Mouse (Mus musculus): ENCODE results near the gene Me1.

The Me1 gene

GRCm38 (mm10) chr9:86708921-86709320, 13.2 kb upstream of the Me1 start:
- no peak for DNase-seq (ENCODE audit: low spot score in 2 of 2)

- DNase-seq (ENCODE audit: low spot score in 2 of 2): no peak
Measured at GRCm38 (mm10) chr9:86707431-86707830, 11.7 kb upstream of the Me1 start.

DNA sequence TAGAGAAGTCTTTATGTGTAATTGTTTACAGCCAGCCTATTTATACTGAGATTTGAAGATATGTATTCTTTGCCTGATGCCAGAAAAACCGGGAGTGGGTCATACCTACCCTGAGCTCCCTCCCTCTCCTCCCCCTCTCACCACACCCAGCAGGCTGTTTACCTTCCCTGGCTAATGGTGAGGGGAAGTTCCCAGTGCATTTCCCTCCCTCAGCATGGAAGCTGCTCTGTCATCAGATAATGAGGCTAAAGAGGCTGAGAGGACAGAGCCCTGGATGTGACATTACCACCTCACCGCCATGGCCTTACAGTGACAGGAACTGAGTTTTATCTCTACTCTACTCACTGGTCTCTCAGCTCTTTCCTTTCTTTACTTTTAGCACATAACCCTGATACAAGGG, 6.1 kb upstream of the Me1 start:
- no peak for DNase-seq (ENCODE audit: low spot score in 2 of 2)

- DNase-seq (ENCODE audit: low spot score in 2 of 2): no peak
Measured at GRCm38 (mm10) chr9:86701264-86701663, 5.5 kb upstream of the Me1 start.

DNA sequence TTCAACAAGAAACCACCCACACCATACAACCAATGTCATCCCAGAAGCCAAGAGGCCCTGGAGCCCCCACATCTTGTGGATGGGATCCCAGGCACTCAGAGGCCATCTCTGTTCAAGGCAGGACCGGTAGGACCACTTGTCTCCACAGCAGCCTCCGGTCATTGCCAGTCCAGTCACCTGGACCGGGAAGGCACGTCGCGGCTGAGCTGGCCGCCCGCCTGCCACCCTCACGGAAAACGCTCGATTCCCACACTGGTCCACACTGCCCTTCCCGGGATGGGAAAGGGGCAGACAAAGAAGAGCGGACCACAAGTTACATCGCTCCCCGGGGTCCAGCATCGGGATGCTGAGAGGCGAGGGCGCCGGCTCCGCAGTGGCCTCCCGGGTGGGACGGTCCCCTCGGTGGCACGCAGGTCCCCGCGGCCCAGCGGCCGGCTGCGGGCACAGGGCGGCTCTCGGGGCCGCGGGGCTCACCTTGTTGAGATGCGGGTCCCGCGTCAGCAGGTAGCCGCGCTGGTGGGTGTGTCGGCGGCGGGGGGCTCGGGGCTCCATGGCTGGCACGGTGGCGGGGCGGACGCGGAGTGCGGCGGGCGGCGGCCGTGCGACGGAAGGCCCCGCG, 445 bp downstream of the Me1 start:
- no peak for DNase-seq (ENCODE audit: low spot score in 2 of 2)

DNA sequence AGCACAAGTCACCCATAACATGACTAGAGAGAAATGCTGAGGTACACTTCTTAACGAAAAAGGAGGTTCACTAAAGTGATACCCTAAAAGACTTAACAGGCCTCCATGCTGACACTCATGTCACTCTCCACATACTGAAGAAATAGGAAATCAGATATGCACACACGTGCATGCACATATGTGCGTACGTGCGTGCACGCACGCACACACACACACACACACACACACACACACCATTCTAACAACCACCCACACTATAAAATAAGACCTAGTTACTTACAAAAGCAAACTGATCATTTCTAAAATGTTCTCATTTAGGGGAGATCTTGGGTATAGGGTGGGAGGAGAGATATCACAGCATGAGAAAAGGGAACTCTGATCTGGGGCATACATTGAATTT, 1.1 kb downstream of the Me1 start:
- DNase-seq (ENCODE audit: low spot score in 2 of 2): no peak

- no peak for DNase-seq (ENCODE audit: low spot score in 2 of 2)
Measured at GRCm38 (mm10) chr9:86693935-86694334, 1.8 kb downstream of the Me1 start.

DNA sequence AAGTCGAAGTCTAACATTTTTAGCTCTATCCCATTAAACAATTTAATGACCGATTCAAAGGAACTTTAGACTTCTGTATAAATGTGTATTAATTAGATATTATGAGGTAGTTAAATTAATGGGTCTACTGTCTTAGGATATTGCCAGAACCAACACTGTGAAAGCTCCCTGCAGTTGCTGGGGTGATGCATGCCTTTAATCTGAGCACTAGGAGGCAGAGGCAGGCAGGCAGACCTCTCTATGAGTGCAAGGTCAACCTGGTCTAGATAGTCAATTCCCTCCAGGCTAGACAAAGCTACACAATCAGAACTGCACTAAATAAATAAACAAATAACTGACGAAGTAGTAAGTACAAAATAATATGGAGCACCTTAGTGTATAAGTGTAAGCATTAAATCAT, 3.1 kb downstream of the Me1 start:
- no peak for DNase-seq (ENCODE audit: low spot score in 2 of 2)

- DNase-seq (ENCODE audit: low spot score in 2 of 2): no peak
Measured at GRCm38 (mm10) chr9:86692251-86692650, 3.5 kb downstream of the Me1 start.

- no peak for DNase-seq (ENCODE audit: low spot score in 2 of 2)
Measured at GRCm38 (mm10) chr9:86691101-86691500, 4.7 kb downstream of the Me1 start.

DNA sequence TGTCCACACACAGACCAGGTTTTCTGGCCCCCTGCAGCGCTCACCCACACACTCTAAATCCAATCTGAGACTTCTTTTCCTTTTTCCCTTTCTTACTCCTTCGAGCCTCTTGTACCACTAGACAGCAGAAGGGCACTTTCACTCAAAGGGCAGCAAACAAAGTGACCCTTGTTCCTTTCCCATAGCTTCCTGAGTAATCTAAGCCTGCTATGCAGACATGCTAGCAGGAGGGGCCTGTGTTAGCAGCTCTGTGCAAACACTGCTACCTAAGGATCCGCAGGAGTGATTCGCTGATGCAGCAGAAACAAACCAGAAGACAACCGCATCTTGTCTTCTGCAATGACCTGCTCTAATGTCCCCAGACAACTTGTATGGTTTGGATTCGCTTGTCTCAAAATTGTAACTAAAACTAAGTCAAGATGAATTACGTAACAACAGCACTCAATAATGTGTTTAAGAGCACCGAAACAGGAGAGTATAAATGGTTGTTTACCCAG, 12.0 kb downstream of the Me1 start:
- DNase-seq (ENCODE audit: low spot score in 2 of 2): no peak

- no peak for DNase-seq (ENCODE audit: low spot score in 2 of 2)
Measured at GRCm38 (mm10) chr9:86682844-86683243, 12.9 kb downstream of the Me1 start.

DNA sequence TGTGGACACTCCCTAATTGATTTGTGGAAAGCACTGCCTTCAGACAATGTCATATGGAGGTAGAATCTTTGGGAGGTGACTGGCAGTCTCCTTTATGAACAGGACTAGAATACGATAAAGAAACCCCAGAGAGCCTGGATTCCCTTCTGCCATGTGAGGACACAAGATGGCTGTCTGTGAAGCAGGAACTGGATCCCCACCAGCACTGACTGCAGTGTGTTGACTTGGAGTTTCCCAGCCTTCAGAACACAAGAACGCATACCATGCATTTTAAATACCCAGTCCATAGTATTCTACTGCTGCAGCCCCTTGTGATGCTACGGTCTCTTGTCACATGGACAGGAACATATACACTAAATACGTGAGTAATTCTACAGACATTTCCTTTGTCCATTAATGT, 13.5 kb downstream of the Me1 start:
- no peak for DNase-seq (ENCODE audit: low spot score in 2 of 2)

DNA sequence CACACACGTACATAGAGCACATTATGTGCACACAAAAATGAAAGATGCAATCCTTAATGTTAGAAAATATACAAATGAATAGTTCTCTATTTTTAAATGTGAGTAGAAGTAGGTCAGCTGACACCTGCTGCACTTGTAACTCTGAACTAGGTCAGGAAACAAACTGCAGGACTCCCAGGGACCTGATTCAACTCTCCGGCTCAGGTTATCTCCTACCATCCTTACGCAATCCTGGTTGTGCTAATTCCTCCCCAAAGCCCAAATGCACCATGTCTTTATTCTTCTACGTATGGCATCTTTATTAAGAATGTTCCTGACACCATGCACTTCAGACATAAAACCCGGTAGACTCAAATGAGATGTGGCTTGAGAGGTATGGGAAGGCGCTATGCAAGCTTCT, 15.3 kb downstream of the Me1 start:
- DNase-seq (ENCODE audit: low spot score in 2 of 2): no peak

GRCm38 (mm10) chr9:86679843-86680417, 15.8 kb downstream of the Me1 start:
- DNase-seq (ENCODE audit: low spot score in 2 of 2): no peak

- DNase-seq (ENCODE audit: low spot score in 2 of 2): no peak
Measured at GRCm38 (mm10) chr9:86676246-86676645, 19.5 kb downstream of the Me1 start.

- no peak for DNase-seq (ENCODE audit: low spot score in 2 of 2)
Measured at GRCm38 (mm10) chr9:86675426-86675825, 20.3 kb downstream of the Me1 start.

- DNase-seq (ENCODE audit: low spot score in 2 of 2): no peak
Measured at GRCm38 (mm10) chr9:86672907-86673472, 22.8 kb downstream of the Me1 start.

- DNase-seq (ENCODE audit: low spot score in 2 of 2): no peak
Measured at GRCm38 (mm10) chr9:86668590-86669252, 27.0 kb downstream of the Me1 start.

GRCm38 (mm10) chr9:86667138-86667750, 28.5 kb downstream of the Me1 start:
- DNase-seq (ENCODE audit: low spot score in 2 of 2): no peak

GRCm38 (mm10) chr9:86661679-86662078, 34.1 kb downstream of the Me1 start:
- DNase-seq (ENCODE audit: low spot score in 2 of 2): peak in 1 of 2 experiments; percentile 28

DNA sequence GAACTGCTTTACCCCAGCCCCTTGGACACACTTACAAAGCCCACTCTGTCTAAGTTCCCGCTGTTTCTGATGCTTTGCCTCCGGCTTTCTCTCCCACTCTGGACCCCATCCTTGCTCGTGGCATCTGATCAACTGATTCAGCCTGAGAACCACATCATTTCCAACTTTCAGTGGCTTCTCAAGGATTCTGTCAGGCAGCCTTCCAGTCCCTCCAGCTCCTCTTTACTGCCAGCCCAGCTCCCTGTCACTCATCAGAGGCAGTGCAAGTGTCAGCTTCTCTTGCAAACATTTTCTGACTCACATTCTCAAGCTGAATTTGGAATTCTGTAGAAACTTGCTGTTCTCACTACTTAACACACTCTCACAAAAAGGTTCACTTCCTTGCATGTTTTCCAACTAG, 34.5 kb downstream of the Me1 start:
- DNase-seq (ENCODE audit: low spot score in 2 of 2): no peak

DNA sequence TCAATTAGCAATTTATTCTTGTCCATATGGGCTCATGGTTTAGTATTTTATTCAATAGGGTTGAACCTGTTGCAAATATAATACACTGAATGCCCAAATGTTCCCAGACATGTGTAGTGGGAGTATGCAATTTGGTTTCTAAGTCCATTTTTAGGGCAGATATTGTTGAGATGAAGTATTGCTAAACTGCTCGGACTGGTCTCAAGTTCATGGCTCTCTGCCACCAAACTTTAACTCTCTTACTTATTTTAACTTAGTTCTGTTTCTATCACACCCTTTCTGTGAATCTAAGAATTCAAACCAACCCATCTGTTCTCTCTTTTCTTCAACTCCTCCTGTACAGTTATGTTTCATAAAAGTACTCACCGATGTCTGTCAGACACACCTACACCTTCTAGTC, 35.4 kb downstream of the Me1 start:
- DNase-seq (ENCODE audit: low spot score in 2 of 2): no peak

Data from thymus, postnatal 10 days (tissue).